Mouse (Mus musculus): ENCODE measurements around the gene Stat3.
A peak's percentile ranks its signal among the peaks of the same experiment; 100 is the strongest.

Stat3 gene

DNA sequence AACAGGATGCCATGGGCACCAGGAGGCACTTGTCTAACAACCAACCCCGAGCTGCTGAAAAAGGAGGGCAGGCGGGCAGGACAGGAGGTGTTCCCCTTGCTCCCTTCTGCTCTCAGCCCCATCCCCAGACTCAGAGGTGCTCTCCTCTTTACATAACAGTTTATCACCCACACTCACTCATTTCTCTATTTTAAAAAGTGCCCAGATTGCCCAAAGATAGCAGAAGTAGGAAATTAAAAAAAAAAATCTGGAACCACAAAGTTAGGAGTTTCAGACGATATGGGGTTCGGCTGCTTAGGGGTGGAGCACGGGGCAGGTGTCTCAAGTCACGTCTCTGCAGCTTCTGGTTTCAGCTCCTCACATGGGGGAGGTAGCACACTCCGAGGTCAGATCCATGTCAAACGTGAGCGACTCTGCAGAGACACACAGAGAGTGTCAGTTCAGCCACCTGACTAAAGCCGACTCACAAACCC, 51.0 kb downstream of the Stat3 start:
- DNase-seq (ENCODE audit: low spot score), result no peak

GRCm38 (mm10) chr11:100887764-100888163, 51.6 kb downstream of the Stat3 start:
- no peak for DNase-seq (ENCODE audit: low spot score)

DNA sequence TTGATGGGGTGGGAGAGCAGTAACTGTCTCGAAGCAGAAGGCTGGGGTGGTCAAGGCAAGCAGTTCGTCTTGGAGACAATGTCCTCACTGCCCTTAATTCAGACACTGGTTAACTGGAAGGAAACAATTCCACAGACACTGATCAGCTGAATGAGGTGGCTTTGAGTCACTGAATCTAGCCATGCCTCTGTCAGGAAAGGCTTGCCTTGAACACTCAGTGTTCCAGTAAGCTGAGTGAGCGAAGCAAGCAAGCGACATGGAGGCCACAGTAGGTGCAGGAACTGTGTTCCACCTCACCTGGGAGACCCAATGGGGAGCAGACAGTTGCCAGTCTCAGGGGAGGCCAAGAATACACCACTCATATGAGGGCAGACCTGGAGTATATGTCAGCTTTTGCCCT, 52.1 kb downstream of the Stat3 start:
- no peak for DNase-seq (ENCODE audit: low spot score)

DNA sequence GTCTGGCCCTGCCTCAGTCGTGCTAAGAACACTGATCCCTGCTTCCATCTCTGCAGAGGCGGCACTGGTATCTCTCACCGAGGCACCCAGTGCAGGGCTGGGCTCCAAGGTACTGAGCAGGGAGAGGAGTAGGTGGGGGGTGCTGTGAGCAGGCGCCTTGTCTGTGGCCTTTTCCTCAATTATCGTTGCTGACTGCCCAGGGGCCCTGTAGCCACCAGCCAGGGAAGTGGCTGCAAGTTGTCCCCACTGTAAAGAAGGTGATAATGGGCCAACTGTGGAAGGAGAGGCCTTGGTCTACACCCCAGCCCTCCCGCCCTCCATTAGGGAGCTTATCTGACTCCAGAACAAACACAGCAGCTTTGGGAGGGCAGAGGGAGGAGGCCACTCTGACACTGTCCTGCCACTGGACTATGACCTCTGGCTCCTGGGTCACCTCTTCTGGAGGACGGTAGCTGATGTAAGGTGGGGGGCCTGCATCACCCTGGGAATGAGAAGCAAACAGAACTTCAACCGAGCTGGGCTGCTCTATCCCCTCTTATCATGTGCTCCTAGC, 53.1 kb downstream of the Stat3 start:
- peak; percentile 62 for DNase-seq (ENCODE audit: low spot score)

- no peak for DNase-seq (ENCODE audit: low spot score)
Observed at GRCm38 (mm10) chr11:100885472-100885871, 53.9 kb downstream of the Stat3 start.

DNA sequence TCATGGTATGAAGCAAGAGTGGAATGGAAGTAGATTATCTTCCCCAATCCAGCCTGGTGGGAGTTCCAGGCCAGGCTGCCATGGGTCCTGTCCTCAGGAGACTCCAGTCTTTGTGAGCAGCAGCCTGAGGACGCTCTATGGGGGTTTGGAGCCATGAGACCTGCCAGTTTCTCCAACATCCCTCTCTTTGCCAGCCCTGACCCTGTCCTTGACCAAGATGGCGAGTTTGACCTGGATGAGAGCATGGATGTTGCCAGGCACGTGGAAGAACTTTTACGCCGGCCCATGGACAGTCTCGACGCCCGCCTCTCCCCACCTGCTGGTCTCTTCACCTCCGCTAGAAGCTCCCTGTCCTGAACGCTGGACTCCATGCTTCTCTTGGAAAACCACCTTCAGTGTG, 55.7 kb downstream of the Stat3 start:
- DNase-seq (ENCODE audit: low spot score), result no peak

GRCm38 (mm10) chr11:100879321-100880078, 59.8 kb downstream of the Stat3 start:
- DNase-seq (ENCODE audit: low spot score), result no peak

DNA sequence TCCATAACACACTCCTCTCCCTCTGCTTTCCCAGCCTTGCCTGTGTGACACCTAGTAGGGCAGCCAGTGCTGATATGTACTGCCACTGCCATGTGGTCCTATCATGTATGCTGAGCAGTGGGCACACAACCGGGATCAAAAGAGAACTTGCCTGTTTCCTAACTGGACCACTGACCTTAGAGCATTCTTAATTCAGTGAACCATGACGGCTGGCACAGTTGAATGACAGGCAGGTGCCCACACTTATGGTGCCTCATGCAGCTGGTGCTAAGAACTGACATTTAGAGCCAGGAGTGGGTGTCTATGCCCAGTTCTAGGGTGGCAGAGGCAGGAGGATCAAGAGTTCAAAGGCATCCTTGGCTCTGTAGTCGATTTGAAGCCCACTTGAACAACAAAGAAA, 63.6 kb downstream of the Stat3 start:
- no peak for DNase-seq (ENCODE audit: low spot score)

DNA sequence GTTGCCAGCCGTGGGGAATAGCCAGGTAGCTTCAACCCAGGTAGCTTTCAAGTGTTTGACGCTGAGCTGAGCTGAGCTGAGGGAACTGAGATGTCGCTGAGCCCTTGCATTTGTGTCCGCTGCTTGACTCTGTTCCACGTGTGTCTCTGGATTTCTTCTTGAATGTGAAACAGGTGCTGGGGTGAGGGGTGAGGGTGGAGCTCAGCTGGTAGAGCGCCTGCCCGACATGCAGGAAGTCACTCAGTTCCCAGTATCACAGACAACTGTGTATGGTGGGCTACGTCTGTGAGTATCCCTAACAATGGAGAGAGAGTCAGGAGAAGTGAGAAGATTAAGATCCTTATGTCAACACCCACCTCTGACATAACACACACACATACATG, 68.4 kb downstream of the Stat3 start:
- DNase-seq (ENCODE audit: low spot score), result no peak

- DNase-seq (ENCODE audit: low spot score), result no peak
Observed at GRCm38 (mm10) chr11:100870256-100870967, 68.9 kb downstream of the Stat3 start.

DNA sequence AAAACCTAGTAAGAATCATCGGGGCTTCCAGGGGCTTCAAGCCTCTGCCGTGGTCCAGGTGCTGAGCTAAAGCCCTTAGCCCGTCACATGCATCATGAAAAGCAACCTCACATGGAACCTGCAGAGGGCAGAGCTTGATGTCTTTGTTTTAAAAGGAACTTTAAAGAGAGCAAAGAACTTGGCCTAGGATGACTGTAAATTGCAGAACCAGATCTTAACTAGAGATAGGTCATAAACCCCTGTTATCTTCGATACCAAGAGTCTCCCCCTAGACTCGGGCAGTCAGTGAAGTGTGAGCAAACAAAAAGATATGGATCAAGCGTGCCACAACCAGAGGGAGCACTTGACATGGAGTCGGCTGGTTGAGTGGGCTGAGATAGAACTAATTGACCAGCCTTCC, 73.7 kb downstream of the Stat3 start:
- no peak for DNase-seq (ENCODE audit: low spot score)

GRCm38 (mm10) chr11:100863141-100863540, 76.2 kb downstream of the Stat3 start:
- DNase-seq (ENCODE audit: low spot score), result no peak

- no peak for DNase-seq (ENCODE audit: low spot score)
Observed at GRCm38 (mm10) chr11:100861836-100862235, 77.5 kb downstream of the Stat3 start.

DNA sequence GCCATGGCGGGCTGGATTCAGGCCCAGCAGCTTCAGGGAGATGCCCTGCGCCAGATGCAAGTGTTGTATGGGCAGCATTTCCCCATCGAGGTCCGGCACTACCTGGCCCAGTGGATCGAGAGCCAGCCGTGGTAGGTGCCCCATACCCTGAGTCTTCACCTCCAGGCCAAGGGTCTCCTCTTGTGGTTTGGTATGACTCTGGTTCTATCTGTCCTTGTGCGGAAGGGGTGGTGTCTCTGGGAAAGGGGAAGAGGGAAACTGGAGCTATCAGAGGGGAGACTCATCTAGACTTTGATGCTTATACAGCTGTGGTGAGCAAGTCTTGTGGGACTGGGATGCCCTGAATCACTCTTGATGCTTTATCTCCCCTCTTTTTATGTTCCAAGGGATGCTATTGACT, 78.0 kb downstream of the Stat3 start:
- no peak for DNase-seq (ENCODE audit: low spot score)

GRCm38 (mm10) chr11:100860198-100861048, 78.9 kb downstream of the Stat3 start:
- DNase-seq (ENCODE audit: low spot score), result peak; percentile 70

DNA sequence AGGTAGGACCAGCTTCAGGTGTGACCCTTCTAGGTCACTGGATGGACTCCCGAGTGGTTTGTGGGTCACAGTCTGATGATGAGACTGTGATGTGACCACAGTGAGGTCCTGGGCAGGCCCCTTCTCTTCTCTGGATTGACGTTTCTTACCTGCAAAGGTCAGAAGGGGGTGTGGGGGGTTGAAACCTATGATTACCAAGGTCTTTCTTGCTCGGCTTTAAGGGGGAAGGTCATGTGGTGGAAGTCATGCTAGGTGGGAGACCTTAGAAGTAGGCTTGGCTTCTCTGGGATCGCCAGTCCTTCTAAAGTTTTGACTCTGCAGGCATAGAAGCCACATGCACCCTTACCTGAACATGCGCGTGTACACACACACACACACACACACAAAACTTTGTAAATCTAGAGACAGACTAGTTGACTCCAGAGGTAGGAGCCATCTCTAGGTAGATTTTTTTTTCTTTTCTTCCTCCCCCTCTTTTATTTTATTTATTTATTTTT, 79.7 kb downstream of the Stat3 start:
- DNase-seq (ENCODE audit: low spot score), result no peak

DNA sequence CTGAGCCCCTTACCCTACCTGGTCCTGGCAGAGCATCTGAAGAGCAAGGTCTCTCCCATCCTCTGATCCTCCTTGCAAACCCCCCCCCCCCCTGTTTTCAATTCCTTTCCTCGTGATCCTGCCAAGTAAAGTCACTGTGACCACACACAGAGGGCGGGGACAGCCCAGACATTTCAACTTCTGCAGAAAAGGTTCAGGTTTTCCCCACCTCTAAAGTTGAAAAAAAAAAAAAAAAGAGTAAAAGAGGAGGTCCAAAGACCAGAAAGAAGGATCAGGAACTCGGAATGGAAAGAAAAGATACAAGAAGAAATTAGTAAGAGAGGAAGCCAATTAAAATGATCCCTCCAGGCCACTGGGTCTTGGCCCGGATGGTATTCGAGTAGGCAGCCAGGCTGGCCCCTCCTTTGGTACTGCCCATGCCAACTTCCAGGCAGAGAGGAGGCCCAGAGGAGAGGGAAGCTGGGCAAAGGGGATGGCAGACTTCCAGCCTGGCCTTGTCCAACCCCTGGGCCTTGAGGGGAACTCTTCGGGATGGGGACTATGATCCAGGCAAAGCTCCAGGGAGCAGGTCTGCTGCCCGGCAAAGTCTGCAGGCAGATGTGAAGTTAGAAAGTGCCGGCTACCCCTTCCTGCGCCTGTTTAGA, 80.3 kb downstream of the Stat3 start, which contains the start of gene Stat5a:
Gene Stat5a, plus strand, starts transcription at position 417 of the 644 bp plus-strand sequence.
- DNase-seq (ENCODE audit: low spot score), result no peak

GRCm38 (mm10) chr11:100857960-100858359, 81.4 kb downstream of the Stat3 start:
- no peak for DNase-seq (ENCODE audit: low spot score)

DNA sequence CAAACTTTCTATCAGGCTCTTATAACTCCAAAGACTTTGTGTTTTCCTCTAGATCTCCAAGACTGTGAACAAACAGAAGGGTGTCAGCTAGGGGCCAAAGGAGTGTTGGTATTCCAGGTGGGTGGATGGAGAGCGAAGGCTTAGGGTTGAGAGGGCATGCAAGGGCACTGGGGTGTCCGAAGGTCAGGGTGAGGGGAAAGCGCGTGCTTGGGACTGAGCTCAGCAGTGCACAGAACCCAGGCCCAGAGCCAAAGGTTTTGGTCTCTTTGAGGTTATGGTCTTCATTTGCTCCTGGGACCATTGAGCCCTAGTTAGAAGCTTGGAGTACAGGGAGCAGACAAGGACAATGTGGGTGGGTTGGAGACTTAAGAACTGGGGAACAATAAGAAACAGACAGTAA, 84.2 kb downstream of the Stat3 start:
- no peak for DNase-seq (ENCODE audit: low spot score)

GRCm38 (mm10) chr11:100854268-100854667, 85.1 kb downstream of the Stat3 start:
- no peak for DNase-seq (ENCODE audit: low spot score)

DNA sequence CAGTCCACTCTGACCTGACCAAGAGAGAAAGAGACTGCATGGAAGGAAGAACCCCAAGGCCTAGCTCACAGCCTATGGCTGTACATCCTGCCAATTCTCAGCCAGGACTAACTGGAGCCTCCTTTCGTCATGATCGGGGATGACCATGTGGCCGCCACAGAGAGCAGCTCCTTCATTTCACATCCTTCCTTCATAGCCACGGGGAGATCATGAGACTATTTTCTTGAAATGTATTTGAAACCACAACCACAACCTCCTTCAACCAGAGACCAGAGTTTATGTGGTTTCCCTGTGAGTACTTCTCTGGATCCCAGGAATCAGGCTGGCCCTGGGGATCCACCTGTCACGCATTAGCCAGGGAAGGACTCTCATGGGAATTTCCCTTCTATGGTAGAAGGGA, 86.3 kb downstream of the Stat3 start:
- no peak for DNase-seq (ENCODE audit: low spot score)

DNA sequence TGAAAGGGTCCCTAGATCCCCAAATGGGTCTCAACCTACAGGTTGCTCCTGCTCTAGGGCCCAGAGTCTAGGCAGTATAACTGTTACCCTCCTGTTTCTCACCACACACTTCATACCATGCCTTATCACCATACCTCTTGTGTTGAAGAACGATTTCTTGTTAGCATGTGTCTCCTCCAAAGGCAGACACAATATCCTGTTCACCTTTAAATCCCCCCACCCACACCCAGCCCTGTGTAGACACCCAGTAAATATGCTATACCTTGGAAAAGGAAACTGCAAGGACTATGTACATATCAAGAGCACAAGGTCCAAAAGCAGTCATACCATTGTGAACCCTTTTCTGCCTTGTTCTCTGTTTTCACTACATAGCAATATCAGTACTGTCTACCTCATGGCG, 87.3 kb downstream of the Stat3 start:
- DNase-seq (ENCODE audit: low spot score), result no peak
